In the genomic region with DNA sequence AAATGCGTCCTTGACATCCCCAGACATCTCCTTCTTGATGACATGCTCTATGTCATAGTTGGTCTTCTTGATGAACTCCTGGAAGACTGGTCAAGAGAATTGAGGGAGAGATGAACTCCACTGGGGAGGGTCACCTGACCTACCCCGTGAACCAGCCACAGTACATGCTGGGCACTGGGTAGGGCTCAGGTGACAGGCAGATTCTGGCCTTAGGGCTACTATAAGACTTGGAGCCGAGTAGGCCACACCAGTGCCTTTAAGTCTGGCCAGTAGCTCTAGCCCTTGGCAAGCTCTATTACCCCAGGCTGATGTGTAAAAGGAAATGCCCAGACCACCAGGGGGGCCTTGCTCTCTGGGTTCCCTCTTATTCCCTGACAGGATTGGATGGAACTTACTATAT, we compare ENCODE assay signal across 33 mouse cellular contexts. TPM values are rescaled to one million over a fixed set of nuclear protein-coding genes. Genes with fewer than 3 reads are reported as not detected.
A peak's percentile ranks its signal among the peaks of the same experiment; 100 is the strongest.
DNase-seq lines count a peak whose midpoint lies in the region; ATAC-seq lines count a peak whose summit lies in the region.
"Had no signal": no experiment of that assay in that cellular context is flagged by ENCODE, and none has a peak within 500 bp of the region (broad histone marks: within the 10 kb centered on the region; RNA-seq: fewer than 3 reads in every experiment).

No protein-coding gene starts in this region.

- 64% methylated on average over 3 of the region's 3 CpGs for WGBS in kidney, embryonic 14.5 days

- H3K9ac ChIP-seq in kidney, embryonic 14.5 days (ENCODE audit: low read depth, low read length): no peak overlapping the region
- H3K9ac ChIP-seq: embryonic facial prominence, embryonic 12.5 days; forebrain, embryonic 15.5 days; hindbrain, embryonic 14.5 days; liver, embryonic 14.5 days; midbrain, embryonic 12.5 days; neural tube, embryonic 12.5 days had no signal

- peak; percentile 71 for DNase-seq in gastrocnemius, adult 18-20 months (ENCODE audit: low spot score)
- no peak for DNase-seq in gastrocnemius, postnatal 10 days
- DNase-seq in heart, adult 18-20 months: peak; percentile 40 to 42
- DNase-seq in heart, postnatal 25 days (ENCODE audit: low spot score): no peak
- no peak for DNase-seq in kidney, postnatal 25 days
- peak; percentile 38 for DNase-seq in skeletal muscle tissue, adult 2 months (ENCODE audit: low read depth, low spot score)
- DNase-seq: adrenal gland, postnatal 14 days; cerebellum, adult 11 months; cerebellum, adult 9-10 months; cerebellum, postnatal 36 days; heart, postnatal 14 days; kidney, adult 2 months; layer of hippocampus, postnatal 36 days; left cerebral cortex, postnatal 4 days; lung, postnatal 4 days; right cerebral cortex, adult 18-20 months; thymus, adult 18-20 months; thymus, postnatal 25 days had no signal

- no peaks in the 10 kb centered on the region for H3K4me1 ChIP-seq in kidney, embryonic 14.5 days (ENCODE audit: control insufficient read depth, insufficient read depth, low read length)
- H3K4me1 ChIP-seq: embryonic facial prominence, embryonic 12.5 days; forebrain, embryonic 10.5 days; forebrain, embryonic 15.5 days; midbrain, embryonic 12.5 days; neural tube, embryonic 12.5 days had no signal

- no peak overlapping the region for H3K4me3 ChIP-seq in kidney, embryonic 14.5 days (ENCODE audit: low read length)
- H3K4me3 ChIP-seq: embryonic facial prominence, embryonic 12.5 days; forebrain, embryonic 10.5 days; forebrain, embryonic 15.5 days; megakaryocyte, embryonic 14.5 days; midbrain, embryonic 12.5 days; myocyte; neural tube, embryonic 12.5 days had no signal

- H3K36me3 ChIP-seq in kidney, embryonic 14.5 days (ENCODE audit: control insufficient read depth, insufficient read depth, low read length): peaks cover 56% of the 10 kb centered on the region
- H3K36me3 ChIP-seq: G1E; midbrain, embryonic 12.5 days had no signal

- no peaks in the 10 kb centered on the region for H3K9me3 ChIP-seq in kidney, embryonic 14.5 days (ENCODE audit: control insufficient read depth, low read length)
- H3K9me3 ChIP-seq: embryonic facial prominence, embryonic 12.5 days; forebrain, embryonic 15.5 days; G1E; megakaryocyte, embryonic 14.5 days; midbrain, embryonic 12.5 days; neural tube, embryonic 12.5 days had no signal

- no peak overlapping the region for H3K27ac ChIP-seq in kidney, embryonic 14.5 days (ENCODE audit: low read depth, low read length)
- H3K27ac ChIP-seq: embryonic facial prominence, embryonic 12.5 days; forebrain, embryonic 10.5 days; forebrain, embryonic 15.5 days; hindbrain, embryonic 14.5 days; kidney, postnatal 0 days; liver, embryonic 14.5 days; midbrain, embryonic 12.5 days; neural tube, embryonic 12.5 days; stomach, postnatal 0 days had no signal

- no peak overlapping the region for H3K4me2 ChIP-seq in kidney, embryonic 14.5 days (replicated peaks; ENCODE audit: low read depth, low read length)
- H3K4me2 ChIP-seq: embryonic facial prominence, embryonic 12.5 days; forebrain, embryonic 15.5 days; hindbrain, embryonic 14.5 days; midbrain, embryonic 12.5 days; neural tube, embryonic 12.5 days had no signal

- intact Hi-C loops in heart, postnatal 25 days (cut with DNase I): loop anchor here (10.0 kb wide), 1 partner anchor 280 kb away; no protein-coding TSS in a partner anchor

- 0 out of 2 replicates have a peak, but pooled peaks have one; percentile 40 for ATAC-seq in kidney, embryonic 14.5 days (ENCODE audit: low FRiP score, low TSS enrichment)
- ATAC-seq: lung, postnatal 0 days; Patski had no signal

- H3K27me3 ChIP-seq in kidney, embryonic 14.5 days (ENCODE audit: control insufficient read depth, insufficient read depth, low read length): no peaks in the 10 kb centered on the region
- H3K27me3 ChIP-seq: embryonic facial prominence, embryonic 12.5 days; forebrain, embryonic 15.5 days; midbrain, embryonic 12.5 days; neural tube, embryonic 12.5 days; Patski had no signal

RNA-seq across cellular contexts. Expression of a gene that starts 22.4 kb away (rescaled TPM):
- total RNA-seq in gastrocnemius, adult 18-20 months (2021): 10 to 100 TPM; 35.9 to 36.3 TPM
- total RNA-seq in gastrocnemius, postnatal 10 days (2021): 10 to 100 TPM; 31.7 to 37.5 TPM
- 10 to 100 TPM; 26.7 to 32.7 TPM for total RNA-seq in heart, adult 18-20 months (2021)
- 10 to 100 TPM; 27.1 to 29.8 TPM for total RNA-seq in heart, postnatal 25 days (2021)
- polyA plus RNA-seq in kidney, embryonic 14.5 days (2014; fragmentation: Nextera tagmentation; extraction: Ambion mirVana): 12.3 and 14.8 TPM in 2 replicates

RNA-seq across cellular contexts. Expression of a gene that starts 48.2 kb away (rescaled TPM):
- 100 to 1,000 TPM; 169 to 174 TPM for total RNA-seq in gastrocnemius, adult 18-20 months (2021)
- total RNA-seq in gastrocnemius, postnatal 10 days (2021): 100 to 1,000 TPM; 297 to 313 TPM
- total RNA-seq in heart, adult 18-20 months (2021): 100 to 1,000 TPM; 206 to 210 TPM
- 100 to 1,000 TPM; 240 to 246 TPM for total RNA-seq in heart, postnatal 25 days (2021)
- polyA plus RNA-seq in kidney, embryonic 14.5 days (2014; fragmentation: Nextera tagmentation; extraction: Ambion mirVana): 125 and 174 TPM in 2 replicates

Comparison
In these comparisons a context has a peak if more than half of its experiments do, and no peak if none do; other contexts are left out.
1. DNase-seq: peak in gastrocnemius, adult 18-20 months (single experiment), heart, adult 18-20 months (2 of 2) and skeletal muscle tissue, adult 2 months (single experiment); none in gastrocnemius, postnatal 10 days (single experiment), heart, postnatal 25 days (single experiment) and kidney, postnatal 25 days (0 of 2).